Mouse (Mus musculus): ENCODE measurements around the gene Eif3a. TPM values are rescaled to one million over a fixed set of nuclear protein-coding genes. Genes with fewer than 3 reads are reported as not detected.

Gene Eif3a
- polyA plus RNA-seq, 1 experiment, result 90.5 TPM

DNA sequence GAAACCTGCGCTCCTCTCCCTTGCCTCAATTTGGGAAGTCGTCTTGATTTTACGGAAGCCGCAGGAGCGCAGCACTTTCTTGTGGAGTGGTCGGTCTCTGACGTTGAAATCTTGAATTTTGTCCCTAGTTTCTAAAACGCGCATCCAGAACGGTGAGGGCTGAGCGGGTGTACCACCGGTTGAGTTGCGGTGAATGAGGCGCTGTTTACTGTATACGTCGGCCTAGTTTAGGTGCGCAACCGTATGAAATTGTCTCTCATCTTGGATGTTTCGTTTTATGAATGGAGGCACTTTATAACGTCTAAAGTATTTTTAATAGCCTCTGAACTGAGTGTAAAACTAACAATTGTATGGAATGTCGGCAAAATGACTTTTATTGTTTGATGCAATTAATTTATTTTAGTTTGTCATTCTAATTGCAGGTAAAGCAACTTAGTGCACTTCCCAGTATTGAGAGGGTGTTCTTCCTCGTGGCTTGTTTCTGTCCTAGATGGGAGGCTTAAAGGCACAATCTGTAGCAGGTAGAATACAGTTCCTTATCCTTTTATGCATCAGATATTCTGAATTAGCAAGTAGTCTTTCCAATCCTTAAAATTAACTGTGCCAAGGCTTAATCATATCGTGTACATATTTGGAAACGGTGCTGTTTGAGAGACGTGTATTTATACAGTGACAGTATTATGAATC is 33.2 kb downstream of the Eif3a start:
- DNase-seq (ENCODE audit: low read depth), result no peak
- TF ChIP-seq CTCF (IDR thresholded peaks at IDR 0.05; ENCODE audit: borderline replicate concordance, extremely low read depth, insufficient read depth, insufficient read length) (no peak), POLR2A (IDR thresholded peaks at IDR 0.05; ENCODE audit: borderline replicate concordance, extremely low read depth, insufficient read depth, insufficient read length, poor library complexity, severe bottlenecking) (no peak)

GRCm38 (mm10) chr19:60756192-60757098 is 34.0 kb downstream of the Eif3a start:
- TF ChIP-seq POLR2A (IDR thresholded peaks at IDR 0.05; ENCODE audit: borderline replicate concordance, extremely low read depth, insufficient read depth, insufficient read length, poor library complexity, severe bottlenecking) (0 out of 2 replicates have a peak, but pooled peaks have one; percentile 5), CTCF (IDR thresholded peaks at IDR 0.05; ENCODE audit: borderline replicate concordance, extremely low read depth, insufficient read depth, insufficient read length) (no peak)
- DNase-seq (ENCODE audit: low read depth), result peak; percentile 75

- no peak for TF ChIP-seq CTCF (IDR thresholded peaks at IDR 0.05; ENCODE audit: borderline replicate concordance, extremely low read depth, insufficient read depth, insufficient read length)
- TF ChIP-seq POLR2A (IDR thresholded peaks at IDR 0.05; ENCODE audit: borderline replicate concordance, extremely low read depth, insufficient read depth, insufficient read length, poor library complexity, severe bottlenecking), result peak; percentile 63
- DNase-seq (ENCODE audit: low read depth), result peak; percentile 97
These were observed 34.8 kb downstream of the Eif3a start, which contains the start of gene Nanos1 for GRCm38 (mm10) chr19:60755438-60756191. TSS of gene Nanos1 (plus strand) at chr19:60755987.

GRCm38 (mm10) chr19:60747801-60748200 is 42.7 kb downstream of the Eif3a start:
- TF ChIP-seq POLR2A (IDR thresholded peaks at IDR 0.05; ENCODE audit: borderline replicate concordance, extremely low read depth, insufficient read depth, insufficient read length, poor library complexity, severe bottlenecking) (no peak), CTCF (IDR thresholded peaks at IDR 0.05; ENCODE audit: borderline replicate concordance, extremely low read depth, insufficient read depth, insufficient read length) (no peak)
- DNase-seq (ENCODE audit: low read depth), result no peak

DNA sequence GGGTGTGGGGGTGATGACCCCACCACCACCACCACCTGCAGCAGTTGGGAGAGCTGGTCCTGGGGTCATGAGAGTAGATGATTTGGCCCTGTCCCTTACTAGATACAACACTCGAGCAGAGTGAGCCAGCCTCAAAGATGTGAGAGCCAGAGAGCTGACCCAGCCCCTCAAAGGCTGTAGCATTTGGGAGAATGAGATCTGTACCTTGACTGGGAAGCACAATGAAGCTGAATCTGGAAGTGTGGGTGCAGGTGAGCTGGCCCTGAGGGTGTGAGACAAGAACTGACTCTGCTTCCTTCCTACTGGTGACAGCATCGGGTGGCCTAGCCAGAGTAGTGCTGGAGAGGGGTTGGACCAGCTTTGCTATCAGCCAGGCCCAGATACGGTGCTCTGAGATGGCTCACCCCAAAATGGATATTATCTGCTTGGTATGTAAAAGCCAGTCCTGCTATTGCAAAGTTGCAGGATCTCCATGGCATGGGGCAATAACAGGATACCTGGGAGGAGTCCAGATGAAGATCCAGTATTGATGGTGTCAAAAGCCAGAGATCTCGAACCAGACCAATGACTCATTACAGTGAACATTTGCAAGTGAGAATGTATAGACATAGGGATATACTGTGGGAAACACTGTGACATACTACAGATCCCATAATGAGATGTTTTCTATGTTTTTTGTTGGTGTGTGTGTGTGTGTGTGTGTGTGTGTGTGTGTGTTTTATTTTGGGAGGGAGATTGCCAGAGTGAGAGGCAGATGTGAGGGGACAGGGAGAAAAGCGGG is 46.5 kb downstream of the Eif3a start:
- DNase-seq (ENCODE audit: low read depth), result no peak
- TF ChIP-seq POLR2A (IDR thresholded peaks at IDR 0.05; ENCODE audit: borderline replicate concordance, extremely low read depth, insufficient read depth, insufficient read length, poor library complexity, severe bottlenecking) (no peak), CTCF (IDR thresholded peaks at IDR 0.05; ENCODE audit: borderline replicate concordance, extremely low read depth, insufficient read depth, insufficient read length) (no peak)

DNA sequence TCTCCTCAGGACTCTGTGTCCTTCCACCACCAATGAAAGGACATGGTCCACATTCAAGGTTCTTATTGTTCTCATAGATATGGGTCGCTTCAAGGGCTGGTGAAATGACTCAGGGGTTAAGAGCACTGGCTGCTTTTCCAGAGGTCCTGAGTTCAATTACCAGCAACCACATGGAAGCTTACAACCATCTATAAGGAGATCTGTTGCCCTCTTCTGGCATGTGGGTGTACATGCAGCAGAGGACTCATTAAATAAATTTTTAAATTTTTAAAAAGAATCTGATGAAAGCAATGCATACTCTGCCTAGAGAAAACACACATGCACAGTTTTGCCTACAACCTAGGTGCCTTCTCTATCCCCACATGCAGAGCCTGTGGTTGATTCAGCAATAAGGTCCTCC is 49.9 kb downstream of the Eif3a start:
- TF ChIP-seq POLR2A (IDR thresholded peaks at IDR 0.05; ENCODE audit: borderline replicate concordance, extremely low read depth, insufficient read depth, insufficient read length, poor library complexity, severe bottlenecking), result no peak
- TF ChIP-seq CTCF (IDR thresholded peaks at IDR 0.05; ENCODE audit: borderline replicate concordance, extremely low read depth, insufficient read depth, insufficient read length), result no peak
- DNase-seq (ENCODE audit: low read depth), result no peak

DNA sequence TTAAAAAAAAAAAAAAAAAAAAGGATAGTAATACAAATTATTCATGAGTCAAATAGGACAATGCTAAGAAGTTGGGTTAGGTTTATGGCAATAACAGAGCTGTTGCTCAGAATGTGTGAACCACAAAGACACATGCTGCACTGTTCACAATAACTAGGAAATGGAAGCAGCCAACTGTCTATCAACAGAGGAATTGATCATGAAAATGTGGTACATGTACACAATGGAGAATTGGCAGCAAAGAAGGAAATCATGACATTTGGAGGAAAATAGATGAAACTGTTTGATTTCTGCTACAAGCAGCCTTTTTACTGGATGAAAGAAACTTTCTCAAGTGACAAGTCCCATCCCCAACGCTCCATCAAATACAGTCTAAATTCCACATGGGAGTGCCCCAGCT is 58.5 kb downstream of the Eif3a start:
- TF ChIP-seq POLR2A (IDR thresholded peaks at IDR 0.05; ENCODE audit: borderline replicate concordance, extremely low read depth, insufficient read depth, insufficient read length, poor library complexity, severe bottlenecking), result no peak
- no peak for TF ChIP-seq CTCF (IDR thresholded peaks at IDR 0.05; ENCODE audit: borderline replicate concordance, extremely low read depth, insufficient read depth, insufficient read length)

DNA sequence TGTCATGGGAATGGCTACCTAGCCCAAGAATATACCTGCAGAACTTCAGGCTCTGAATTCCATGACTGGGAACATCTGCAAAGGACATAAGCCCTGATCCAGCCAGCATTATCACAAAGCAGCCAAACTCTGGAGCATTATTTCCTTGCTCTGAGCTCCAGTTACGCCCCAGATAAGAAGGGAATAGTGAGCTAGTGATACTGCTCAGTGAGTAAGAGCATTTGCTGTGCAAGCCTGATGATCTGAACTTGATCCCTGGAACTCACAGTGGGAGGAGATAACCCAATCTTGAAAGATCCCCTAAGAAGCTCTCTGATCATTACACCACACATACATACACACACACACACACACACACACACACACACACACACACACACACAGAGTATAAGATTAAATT is 59.2 kb downstream of the Eif3a start:
- no peak for DNase-seq (ENCODE audit: low read depth)
- TF ChIP-seq POLR2A (IDR thresholded peaks at IDR 0.05; ENCODE audit: borderline replicate concordance, extremely low read depth, insufficient read depth, insufficient read length, poor library complexity, severe bottlenecking) (no peak), CTCF (IDR thresholded peaks at IDR 0.05; ENCODE audit: borderline replicate concordance, extremely low read depth, insufficient read depth, insufficient read length) (no peak)

More for the DNA sequence above, 58.5 kb downstream of the Eif3a start:
- no peak for DNase-seq (ENCODE audit: low read depth)

DNA sequence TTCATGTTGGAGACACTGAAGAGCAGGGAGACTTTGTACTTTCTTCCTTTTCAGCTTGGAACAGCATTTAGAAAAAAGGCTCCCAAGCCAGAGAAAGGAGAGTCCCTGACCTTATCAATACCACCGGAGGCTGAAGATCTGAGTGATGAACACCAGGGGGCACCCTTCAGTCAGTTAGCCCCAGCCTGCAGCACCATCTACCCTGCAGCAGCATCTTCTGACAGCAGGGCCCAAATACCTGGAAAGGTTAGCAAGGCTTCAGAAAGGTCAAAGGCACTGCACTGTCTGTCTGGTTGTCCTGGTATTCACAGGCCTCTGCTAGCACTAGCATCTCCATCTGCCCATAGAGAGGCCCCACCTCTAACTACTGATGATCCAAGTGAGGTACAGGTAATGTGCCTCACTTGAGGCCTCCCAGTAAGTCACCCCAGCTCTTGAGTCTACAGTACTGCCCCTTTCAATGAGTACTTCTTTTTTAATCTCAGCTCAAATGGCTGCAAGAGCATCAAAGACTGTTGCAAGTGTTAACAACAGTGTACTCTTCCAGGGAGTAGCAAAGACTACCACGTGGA is 60.1 kb downstream of the Eif3a start:
- peak; percentile 62 for DNase-seq (ENCODE audit: low read depth)
- TF ChIP-seq CTCF (IDR thresholded peaks at IDR 0.05; ENCODE audit: borderline replicate concordance, extremely low read depth, insufficient read depth, insufficient read length) (peak; percentile 68; the same call in 1 of the 2 replicates), POLR2A (IDR thresholded peaks at IDR 0.05; ENCODE audit: borderline replicate concordance, extremely low read depth, insufficient read depth, insufficient read length, poor library complexity, severe bottlenecking) (no peak)

DNA sequence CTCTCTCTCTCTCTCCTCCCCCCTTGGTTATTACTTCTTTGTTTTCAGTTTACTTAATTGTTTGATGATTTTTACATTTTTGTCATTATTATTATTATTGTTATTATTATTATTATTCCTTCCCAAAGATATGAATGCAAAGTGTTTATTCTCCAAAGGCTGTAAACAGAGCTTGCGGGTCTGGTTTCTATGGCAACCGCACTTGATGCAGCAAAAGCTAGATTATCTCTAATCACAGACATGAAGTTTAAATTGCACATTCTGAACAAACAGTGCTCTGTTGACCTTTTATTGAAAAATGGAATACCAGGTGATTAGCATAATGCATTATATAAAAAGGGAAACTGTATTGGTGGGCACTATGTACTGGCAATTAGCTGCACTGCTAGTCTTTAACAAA is 74.1 kb downstream of the Eif3a start:
- peak; percentile 75 for DNase-seq (ENCODE audit: low read depth)
- no peak for TF ChIP-seq POLR2A (IDR thresholded peaks at IDR 0.05; ENCODE audit: borderline replicate concordance, extremely low read depth, insufficient read depth, insufficient read length, poor library complexity, severe bottlenecking)
- TF ChIP-seq CTCF (IDR thresholded peaks at IDR 0.05; ENCODE audit: borderline replicate concordance, extremely low read depth, insufficient read depth, insufficient read length), result no peak
